Mouse (Mus musculus): Measurements from ENCODE around the gene Spdye4a. TPM values are rescaled to one million over a fixed set of nuclear protein-coding genes. Genes with fewer than 3 reads are reported as not detected.

Gene Spdye4a
- polyA plus RNA-seq, 1 experiment from 2014 or later, result not detected

DNA sequence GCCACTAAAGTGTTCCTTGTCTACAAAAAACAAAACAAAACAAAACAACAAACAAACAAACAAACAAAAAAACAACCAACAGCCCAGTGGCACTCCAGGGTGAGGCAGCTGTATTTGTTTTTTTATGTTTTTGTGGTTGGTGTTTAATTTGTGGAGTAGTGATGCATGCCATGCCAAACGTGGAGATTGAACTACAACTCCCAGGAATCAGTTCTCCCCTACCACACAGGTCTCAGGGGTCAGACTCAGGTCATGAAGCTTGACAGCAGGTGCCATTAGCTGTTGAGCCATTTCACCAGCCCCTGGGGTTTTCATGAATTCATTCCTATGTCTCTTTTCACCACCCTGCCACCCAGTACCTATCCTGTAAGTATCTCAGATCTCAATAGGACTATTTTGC lies 38.7 kb upstream of the Spdye4a start:
- Histone ChIP-seq H3K9me3 (ENCODE audit: control insufficient read depth, low read length) (no peaks in the 10 kb centered on the region), H3K9ac (replicated peaks; ENCODE audit: low read depth, low read length) (no peak overlapping the region), H3K27ac (ENCODE audit: low read length) (no peak overlapping the region), H3K27me3 (replicated peaks; ENCODE audit: control insufficient read depth, insufficient read depth, low read length) (no peaks in the 10 kb centered on the region), H3K36me3 (ENCODE audit: control insufficient read depth, insufficient read depth) (peaks cover 24% of the 10 kb centered on the region), H3K4me1 (replicated peaks; ENCODE audit: control insufficient read depth, insufficient read depth, low read length) (peaks cover 19% of the 10 kb centered on the region), H3K4me2 (ENCODE audit: low read length) (no peak overlapping the region), H3K4me3 (replicated peaks; ENCODE audit: low read length) (no peak overlapping the region)
- ATAC-seq, result no peak
- 52% methylated on average over 1 of the region's 1 CpGs for WGBS

- Histone ChIP-seq H3K9ac (replicated peaks; ENCODE audit: low read depth, low read length) (no peak overlapping the region), H3K36me3 (ENCODE audit: control insufficient read depth, insufficient read depth) (peaks cover 24% of the 10 kb centered on the region), H3K4me2 (ENCODE audit: low read length) (no peak overlapping the region), H3K27ac (ENCODE audit: low read length) (no peak overlapping the region), H3K9me3 (ENCODE audit: control insufficient read depth, low read length) (no peaks in the 10 kb centered on the region), H3K4me3 (replicated peaks; ENCODE audit: low read length) (no peak overlapping the region), H3K4me1 (replicated peaks; ENCODE audit: control insufficient read depth, insufficient read depth, low read length) (peaks cover 15% of the 10 kb centered on the region), H3K27me3 (replicated peaks; ENCODE audit: control insufficient read depth, insufficient read depth, low read length) (no peaks in the 10 kb centered on the region)
- ATAC-seq, result no peak
- WGBS, result 91% methylated on average over 10 of the region's 10 CpGs
Measured at GRCm38 (mm10) chr5:143264689-143265088, 38.0 kb upstream of the Spdye4a start.

- Histone ChIP-seq H3K27me3 (replicated peaks; ENCODE audit: control insufficient read depth, insufficient read depth, low read length) (peaks cover 3% of the 10 kb centered on the region), H3K4me3 (replicated peaks; ENCODE audit: low read length) (no peak overlapping the region), H3K9me3 (ENCODE audit: control insufficient read depth, low read length) (no peaks in the 10 kb centered on the region), H3K4me1 (replicated peaks; ENCODE audit: control insufficient read depth, insufficient read depth, low read length) (no peaks in the 10 kb centered on the region), H3K27ac (ENCODE audit: low read length) (no peak overlapping the region), H3K9ac (replicated peaks; ENCODE audit: low read depth, low read length) (no peak overlapping the region), H3K4me2 (ENCODE audit: low read length) (no peak overlapping the region), H3K36me3 (ENCODE audit: control insufficient read depth, insufficient read depth) (peaks cover 25% of the 10 kb centered on the region)
- 93% methylated on average over 8 of the region's 8 CpGs for WGBS
- no peak for ATAC-seq
Measured at GRCm38 (mm10) chr5:143261636-143262035, 34.9 kb upstream of the Spdye4a start.

- H3K36me3 ChIP-seq (ENCODE audit: control insufficient read depth, insufficient read depth), result peaks cover 20% of the 10 kb centered on the region
- H3K9ac ChIP-seq (replicated peaks; ENCODE audit: low read depth, low read length), result no peak overlapping the region
- no peak overlapping the region for H3K27ac ChIP-seq (ENCODE audit: low read length)
- no peaks in the 10 kb centered on the region for H3K9me3 ChIP-seq (ENCODE audit: control insufficient read depth, low read length)
- no peak overlapping the region for H3K4me2 ChIP-seq (ENCODE audit: low read length)
- WGBS, result 90% methylated on average over 5 of the region's 5 CpGs
- H3K27me3 ChIP-seq (replicated peaks; ENCODE audit: control insufficient read depth, insufficient read depth, low read length), result peaks cover 32% of the 10 kb centered on the region
- peaks cover 19% of the 10 kb centered on the region for H3K4me1 ChIP-seq (replicated peaks; ENCODE audit: control insufficient read depth, insufficient read depth, low read length)
- ATAC-seq, result no peak
- no peak overlapping the region for H3K4me3 ChIP-seq (replicated peaks; ENCODE audit: low read length)
Measured at GRCm38 (mm10) chr5:143255802-143256201, 29.1 kb upstream of the Spdye4a start.

- Histone ChIP-seq H3K4me3 (replicated peaks; ENCODE audit: low read length) (no peak overlapping the region), H3K4me1 (replicated peaks; ENCODE audit: control insufficient read depth, insufficient read depth, low read length) (peaks cover 19% of the 10 kb centered on the region), H3K9me3 (ENCODE audit: control insufficient read depth, low read length) (no peaks in the 10 kb centered on the region), H3K4me2 (ENCODE audit: low read length) (no peak overlapping the region), H3K9ac (replicated peaks; ENCODE audit: low read depth, low read length) (no peak overlapping the region), H3K27me3 (replicated peaks; ENCODE audit: control insufficient read depth, insufficient read depth, low read length) (peaks cover 32% of the 10 kb centered on the region), H3K36me3 (ENCODE audit: control insufficient read depth, insufficient read depth) (peaks cover 20% of the 10 kb centered on the region), H3K27ac (ENCODE audit: low read length) (no peak overlapping the region)
- WGBS, result 30% methylated on average over 24 of the region's 24 CpGs
- no peak for ATAC-seq
Measured at GRCm38 (mm10) chr5:143255131-143255519, 28.4 kb upstream of the Spdye4a start.

DNA sequence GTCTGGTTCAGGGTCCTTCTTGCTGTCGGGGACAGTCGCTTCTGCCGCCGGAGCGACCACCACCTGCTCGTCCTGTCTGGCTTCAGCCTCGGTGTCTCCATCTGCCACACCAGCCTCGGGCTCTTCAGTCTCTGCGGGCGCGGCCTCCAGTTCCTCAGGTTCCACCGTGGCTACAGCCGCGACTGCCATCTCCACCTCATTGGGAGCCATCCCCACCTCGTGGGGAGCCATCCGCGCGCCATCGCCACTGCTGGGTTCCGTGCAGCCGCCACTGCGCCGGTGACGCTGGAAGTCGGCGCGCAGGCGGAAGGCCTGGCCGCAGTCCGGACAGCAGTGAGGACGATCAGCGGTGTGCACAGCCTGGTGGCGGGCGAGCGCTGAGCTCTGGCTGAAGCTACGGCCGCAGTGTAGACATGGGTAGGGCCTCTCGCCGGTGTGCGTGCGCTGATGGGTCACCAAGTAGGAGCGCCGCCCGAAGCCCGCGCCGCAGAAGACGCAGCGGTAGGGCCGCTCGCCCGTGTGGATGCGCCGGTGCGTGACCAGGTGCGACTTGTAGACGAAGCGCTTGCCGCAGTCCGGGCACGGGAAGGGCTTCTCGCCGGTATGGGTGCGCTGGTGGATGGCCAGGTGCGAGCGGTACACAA lies 27.9 kb upstream of the Spdye4a start:
- Histone ChIP-seq H3K27me3 (replicated peaks; ENCODE audit: control insufficient read depth, insufficient read depth, low read length) (peaks cover 32% of the 10 kb centered on the region), H3K4me1 (replicated peaks; ENCODE audit: control insufficient read depth, insufficient read depth, low read length) (peaks cover 19% of the 10 kb centered on the region), H3K4me2 (ENCODE audit: low read length) (peak overlapping the region; percentile 54), H3K9me3 (ENCODE audit: control insufficient read depth, low read length) (no peaks in the 10 kb centered on the region), H3K4me3 (replicated peaks; ENCODE audit: low read length) (no peak overlapping the region), H3K36me3 (ENCODE audit: control insufficient read depth, insufficient read depth) (peaks cover 20% of the 10 kb centered on the region), H3K9ac (replicated peaks; ENCODE audit: low read depth, low read length) (no peak overlapping the region; the same call in 1 of the 2 replicates), H3K27ac (ENCODE audit: low read length) (no peak overlapping the region)
- no peak for ATAC-seq
- 22% methylated on average over 66 of the region's 66 CpGs for WGBS

DNA sequence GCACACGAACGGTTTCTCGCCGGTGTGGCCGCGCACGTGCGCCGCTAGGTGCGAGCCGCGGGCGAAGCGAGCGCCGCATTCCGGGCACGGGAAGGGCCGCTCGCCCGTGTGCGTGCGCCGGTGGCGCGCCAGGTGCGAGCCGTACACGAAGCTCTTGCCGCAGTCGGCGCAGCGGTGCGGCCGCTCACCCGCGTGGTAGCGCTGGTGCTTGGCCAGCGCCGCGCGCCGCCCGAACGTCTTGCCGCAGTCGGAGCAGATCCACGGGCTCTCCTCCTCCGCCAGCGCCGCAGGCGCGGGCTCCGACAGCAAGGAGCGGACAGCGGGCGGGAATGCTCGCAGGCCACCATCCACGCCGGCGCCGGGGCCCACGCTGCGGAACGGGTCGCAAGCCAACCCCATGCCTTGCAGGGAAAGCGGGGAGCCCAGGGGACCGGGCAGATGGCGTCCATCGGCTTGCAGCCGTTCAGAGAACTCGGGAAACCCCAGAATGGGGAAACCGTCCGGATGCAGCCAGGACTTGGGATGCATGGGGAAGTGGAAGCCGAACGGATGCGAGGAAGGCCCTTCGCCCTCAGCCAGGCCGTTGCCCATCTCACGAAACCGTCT lies 27.3 kb upstream of the Spdye4a start:
- Histone ChIP-seq H3K4me1 (replicated peaks; ENCODE audit: control insufficient read depth, insufficient read depth, low read length) (peaks cover 19% of the 10 kb centered on the region), H3K4me2 (ENCODE audit: low read length) (peak overlapping the region; percentile 54), H3K9ac (replicated peaks; ENCODE audit: low read depth, low read length) (peak overlapping the region; percentile 24), H3K4me3 (replicated peaks; ENCODE audit: low read length) (peak overlapping the region; percentile 33), H3K27me3 (replicated peaks; ENCODE audit: control insufficient read depth, insufficient read depth, low read length) (peaks cover 32% of the 10 kb centered on the region), H3K9me3 (ENCODE audit: control insufficient read depth, low read length) (no peaks in the 10 kb centered on the region), H3K36me3 (ENCODE audit: control insufficient read depth, insufficient read depth) (peaks cover 20% of the 10 kb centered on the region), H3K27ac (ENCODE audit: low read length) (no peak overlapping the region)
- peak; percentile 43 for ATAC-seq
- WGBS, result 8% methylated on average over 75 of the region's 81 CpGs

DNA sequence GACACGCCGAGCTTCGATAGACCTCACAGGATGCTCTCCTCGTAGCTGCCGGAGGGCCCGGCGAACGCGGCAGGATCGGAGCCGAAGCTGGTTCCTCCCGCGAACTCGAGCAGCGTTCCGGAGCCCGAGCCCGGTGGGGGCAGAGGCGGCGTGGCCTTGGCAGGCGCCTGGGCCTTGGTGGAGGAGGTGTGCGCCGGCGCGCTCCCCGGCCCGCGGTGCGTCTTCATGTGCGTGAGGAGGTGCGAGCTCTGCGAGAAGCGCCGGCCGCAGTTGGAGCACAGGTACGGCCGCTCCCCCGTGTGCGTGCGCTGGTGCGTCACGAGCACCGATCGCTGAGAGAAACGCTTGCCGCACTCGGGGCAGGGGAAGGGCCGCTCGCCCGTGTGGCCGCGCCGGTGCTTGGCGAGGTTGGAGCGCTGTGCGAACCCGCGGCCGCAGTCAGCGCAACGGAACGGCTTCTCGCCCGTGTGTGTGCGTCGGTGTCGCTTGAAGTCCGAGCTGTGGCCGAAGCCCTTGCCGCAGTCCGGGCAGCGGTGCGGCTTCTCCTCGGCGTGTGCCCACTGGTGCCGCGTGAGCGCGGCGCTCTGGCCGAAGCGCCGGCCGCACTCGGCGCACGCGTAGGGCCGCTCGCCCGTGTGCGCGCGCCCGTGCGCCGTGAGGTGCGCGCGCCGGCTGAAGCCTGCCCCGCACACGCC lies 26.6 kb upstream of the Spdye4a start:
- Histone ChIP-seq H3K9me3 (ENCODE audit: control insufficient read depth, low read length) (no peaks in the 10 kb centered on the region), H3K9ac (replicated peaks; ENCODE audit: low read depth, low read length) (peak overlapping the region; percentile 24; the same call in 1 of the 2 replicates), H3K27ac (ENCODE audit: low read length) (no peak overlapping the region), H3K27me3 (replicated peaks; ENCODE audit: control insufficient read depth, insufficient read depth, low read length) (peaks cover 32% of the 10 kb centered on the region), H3K4me3 (replicated peaks; ENCODE audit: low read length) (peak overlapping the region; percentile 33), H3K4me2 (ENCODE audit: low read length) (peak overlapping the region; percentile 54), H3K36me3 (ENCODE audit: control insufficient read depth, insufficient read depth) (peaks cover 23% of the 10 kb centered on the region), H3K4me1 (replicated peaks; ENCODE audit: control insufficient read depth, insufficient read depth, low read length) (peaks cover 19% of the 10 kb centered on the region)
- peak; percentile 27; the same call in 1 of the 2 replicates for ATAC-seq
- whole genome bisulfite sequencing, result 7% methylated on average over 103 of the region's 103 CpGs

- no peak overlapping the region; the same call in 1 of the 2 replicates for H3K9ac ChIP-seq (replicated peaks; ENCODE audit: low read depth, low read length)
- no peak overlapping the region for H3K4me2 ChIP-seq (ENCODE audit: low read length)
- WGBS, result 49% methylated on average over 18 of the region's 18 CpGs
Measured at GRCm38 (mm10) chr5:143252791-143253185, 26.1 kb upstream of the Spdye4a start.

More at GRCm38 (mm10) chr5:143252791-143253185, 26.1 kb upstream of the Spdye4a start:
- peaks cover 19% of the 10 kb centered on the region for H3K4me1 ChIP-seq (replicated peaks; ENCODE audit: control insufficient read depth, insufficient read depth, low read length)
- no peak overlapping the region for H3K27ac ChIP-seq (ENCODE audit: low read length)
- ATAC-seq, result no peak
- peaks cover 32% of the 10 kb centered on the region for H3K27me3 ChIP-seq (replicated peaks; ENCODE audit: control insufficient read depth, insufficient read depth, low read length)
- peaks cover 23% of the 10 kb centered on the region for H3K36me3 ChIP-seq (ENCODE audit: control insufficient read depth, insufficient read depth)
- no peaks in the 10 kb centered on the region for H3K9me3 ChIP-seq (ENCODE audit: control insufficient read depth, low read length)
- no peak overlapping the region for H3K4me3 ChIP-seq (replicated peaks; ENCODE audit: low read length)

All from forebrain, embryonic 16.5 days (tissue).